Mouse (Mus musculus) liver, embryonic 14.5 days (tissue): Measurements from ENCODE around the gene Med11.

ENCODE experiments used
- CTCF ChIP-seq: IDR thresholded peaks from 2 replicates; pipeline ENCODE4 v1.5.1; 2016; ENCODE audit warnings: antibody characterized with exemption, low read depth, control low read depth
- EP300 ChIP-seq: IDR thresholded peaks from 2 replicates; pipeline ENCODE4 v1.6.1; 2016; ENCODE audit warnings: antibody characterized with exemption, low read depth

DNA sequence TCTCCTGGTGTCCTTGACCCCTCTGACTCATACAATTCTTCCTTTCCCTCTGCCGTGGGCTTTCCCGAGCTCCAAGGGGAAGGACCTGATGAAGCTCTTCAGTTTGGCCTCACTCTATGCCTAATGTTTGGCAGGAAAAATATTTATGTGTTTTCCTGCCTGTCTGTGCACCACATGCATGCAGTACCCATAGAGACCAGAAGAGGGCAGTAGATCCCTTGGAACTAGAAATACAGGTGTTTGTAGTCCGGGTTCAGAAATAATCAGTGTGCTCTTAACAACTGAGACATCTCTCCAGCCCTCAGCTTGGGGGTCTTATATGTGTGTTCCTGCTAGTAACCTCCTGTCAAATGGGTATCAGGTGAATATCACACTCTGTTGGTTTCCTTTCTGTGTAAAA, 37.8 kb upstream of the Med11 start:
- TF ChIP-seq CTCF (peak; percentile 90), EP300 (no peak)
